Mouse (Mus musculus): ENCODE results near the gene Corin.
A peak's percentile ranks its signal among the peaks of the same experiment; 100 is the strongest.

Corin gene

DNA sequence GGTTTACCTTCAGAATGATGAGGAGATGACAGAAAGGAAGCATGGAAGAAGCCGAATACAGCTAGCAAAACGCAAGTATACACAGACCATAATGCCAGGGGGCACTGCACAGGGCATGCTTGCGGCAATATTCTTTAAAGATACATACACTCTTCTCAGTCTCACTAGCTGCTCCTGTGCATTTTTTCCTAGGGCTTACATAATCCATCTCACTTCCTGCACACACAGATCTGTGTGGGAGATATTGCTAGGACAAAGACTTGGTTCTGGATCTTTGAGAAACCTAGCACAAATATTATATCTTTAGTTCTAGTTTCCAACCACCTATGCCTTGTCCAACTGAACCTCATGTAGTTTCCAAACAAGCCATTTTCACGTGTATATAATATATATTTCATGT lies 189.0 kb downstream of the Corin start:
- DNase-seq (ENCODE audit: low spot score), result no peak

DNA sequence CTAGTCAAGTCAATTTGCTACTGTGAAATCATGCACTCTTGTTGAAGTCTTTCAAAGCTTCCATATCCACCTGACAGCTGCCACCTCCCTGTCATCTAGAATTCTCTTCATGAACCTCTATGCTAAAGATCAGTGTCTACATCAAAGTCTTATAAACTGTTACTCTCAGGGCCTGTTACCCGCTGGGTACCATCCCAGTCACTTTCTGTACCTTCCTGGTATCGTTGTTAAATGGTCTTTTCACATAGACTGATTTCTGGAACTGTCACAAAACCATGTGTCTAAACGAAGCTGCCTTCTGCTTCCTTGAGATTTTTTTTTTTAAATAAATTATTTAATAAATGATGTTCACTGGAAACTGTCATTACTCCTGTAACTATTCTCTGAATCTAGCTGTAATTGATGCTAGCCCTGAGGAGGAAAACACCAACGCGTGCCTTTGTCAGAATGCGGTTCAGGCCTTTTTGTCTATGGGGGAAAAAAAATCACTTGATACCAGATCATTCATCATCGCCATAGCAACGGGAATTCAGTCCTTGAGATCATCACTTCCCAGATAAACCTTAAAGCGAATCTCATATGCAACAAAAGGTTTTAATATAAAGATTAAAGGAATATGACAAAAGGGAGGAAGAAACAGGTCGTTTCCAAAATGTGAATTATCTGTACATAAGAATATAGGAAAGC lies 205.7 kb downstream of the Corin start:
- DNase-seq (ENCODE audit: low spot score), result no peak

DNA sequence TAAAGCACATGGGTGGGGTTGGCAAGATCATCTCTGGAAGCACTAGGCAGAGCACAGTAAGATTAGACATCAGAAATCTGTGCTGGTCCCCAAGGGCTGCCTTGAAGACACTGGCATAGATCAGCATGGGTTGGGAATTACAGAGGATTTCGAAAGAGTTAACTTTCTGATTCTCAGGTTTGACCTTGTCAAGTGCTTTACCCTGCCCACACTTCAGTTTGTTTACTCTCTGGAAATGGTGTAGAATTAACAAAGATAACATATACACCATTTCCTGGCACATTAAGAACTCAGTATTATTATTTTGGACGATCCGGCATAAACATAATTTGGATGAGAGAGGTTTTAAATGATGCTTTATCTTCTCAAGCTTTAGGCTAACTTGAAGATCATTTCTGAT lies 219.2 kb downstream of the Corin start:
- DNase-seq (ENCODE audit: low spot score), result no peak

DNA sequence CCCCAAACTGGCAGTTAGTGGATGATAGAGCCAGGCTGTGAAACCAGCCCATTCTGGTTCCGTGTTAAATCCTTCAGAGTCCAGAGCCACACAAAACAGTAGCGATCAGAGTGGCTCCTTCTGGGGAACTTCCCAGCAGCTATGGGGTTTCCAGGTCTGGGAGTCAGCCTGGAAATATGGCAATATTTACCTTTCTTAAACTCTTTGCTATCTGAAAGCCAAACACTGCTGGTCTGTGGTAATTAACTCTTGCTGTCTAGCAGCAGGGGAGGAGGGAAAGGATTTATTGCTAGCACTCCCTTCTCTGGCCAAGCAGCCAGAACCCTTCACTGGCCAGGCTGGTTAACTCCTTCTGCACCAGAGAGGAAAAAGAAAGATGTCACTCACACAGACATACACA lies 221.4 kb downstream of the Corin start:
- DNase-seq (ENCODE audit: low spot score), result peak; percentile 7

DNA sequence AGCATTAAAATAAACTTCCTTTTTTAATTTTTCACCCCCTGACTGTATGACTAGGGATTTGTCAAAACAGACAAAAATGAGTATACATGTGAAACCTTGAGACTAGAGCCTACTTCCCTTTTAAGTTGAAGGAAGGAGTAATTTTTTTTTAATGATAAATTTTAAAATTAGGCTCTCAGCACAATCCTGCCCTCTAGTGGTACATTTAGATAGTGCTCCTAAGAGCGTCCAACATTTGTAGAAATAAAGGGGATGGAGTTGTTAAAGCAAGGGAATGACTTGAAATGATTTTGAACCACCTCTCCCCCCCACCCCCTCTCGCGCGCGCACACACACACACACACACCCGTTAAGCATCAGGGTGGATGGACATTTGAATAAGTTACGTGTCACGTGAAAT lies 234.6 kb downstream of the Corin start:
- DNase-seq (ENCODE audit: low spot score), result peak; percentile 18

DNA sequence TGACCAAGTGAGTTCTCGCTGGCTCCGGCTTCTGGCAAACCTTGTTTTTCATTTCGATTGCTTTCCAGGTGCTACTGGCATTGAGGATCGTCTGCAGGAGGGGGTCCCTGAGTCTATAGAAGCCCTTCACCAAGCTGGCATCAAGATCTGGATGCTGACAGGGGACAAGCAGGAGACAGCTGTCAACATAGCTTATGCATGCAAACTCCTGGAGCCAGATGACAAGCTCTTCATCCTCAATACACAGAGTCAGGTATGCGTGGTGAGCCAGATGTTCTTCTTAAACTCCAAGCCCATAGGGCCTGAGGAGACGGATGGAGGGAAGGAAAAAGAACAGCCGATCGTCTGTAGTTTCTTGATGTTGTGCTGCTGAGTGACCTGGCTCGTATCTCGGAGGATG lies 235.1 kb downstream of the Corin start:
- DNase-seq (ENCODE audit: low spot score), result no peak

DNA sequence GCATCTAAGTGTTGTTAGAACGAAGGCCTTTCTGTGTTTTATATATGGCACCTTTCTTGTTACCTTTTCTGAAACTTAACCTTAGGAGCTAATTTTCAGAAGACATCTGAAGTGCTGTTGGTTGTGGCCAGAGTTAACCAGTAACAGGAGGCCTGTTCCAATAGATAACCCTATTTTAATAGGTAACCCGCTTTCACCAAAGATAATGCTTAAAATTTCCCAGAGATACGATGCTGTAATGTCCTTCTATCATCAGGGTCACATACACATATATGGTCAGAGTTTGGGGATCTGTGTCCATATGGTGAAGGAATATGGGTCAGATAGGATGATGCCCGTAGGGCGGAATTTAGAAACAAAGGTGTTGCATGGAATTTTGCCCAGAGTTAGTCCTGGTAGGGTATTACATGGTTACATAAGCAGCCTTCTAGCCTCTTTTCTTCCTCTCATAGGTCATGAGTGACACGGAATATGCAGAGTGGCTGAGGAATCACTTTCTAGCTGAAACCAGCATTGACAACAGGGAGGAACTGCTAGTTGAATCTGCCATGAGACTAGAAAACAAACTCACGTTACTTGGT lies 237.2 kb downstream of the Corin start:
- DNase-seq (ENCODE audit: low spot score), result no peak

DNA sequence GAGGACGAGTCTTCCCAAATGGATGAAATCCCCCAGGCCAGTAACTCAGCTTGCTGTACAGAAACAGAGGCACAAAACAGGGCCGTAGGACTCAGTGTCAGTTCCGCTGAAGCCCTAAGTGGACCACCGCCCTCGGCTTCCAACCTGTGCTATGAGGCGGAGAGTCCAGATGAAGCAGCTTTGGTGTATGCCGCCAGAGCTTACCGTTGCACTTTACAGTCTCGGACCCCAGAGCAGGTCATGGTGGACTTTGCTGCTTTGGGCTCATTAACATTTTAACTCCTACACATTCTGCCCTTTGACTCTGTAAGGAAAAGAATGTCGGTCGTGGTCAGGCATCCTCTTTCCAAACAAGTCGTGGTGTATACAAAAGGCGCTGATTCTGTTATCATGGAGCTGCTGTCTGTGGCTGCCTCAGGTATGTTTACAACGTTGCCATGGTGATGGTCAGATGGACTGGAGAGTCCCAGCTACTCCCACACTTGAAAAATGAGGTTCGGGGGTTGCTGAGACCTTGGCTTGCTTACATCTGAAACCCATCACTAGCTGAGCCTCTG lies 240.0 kb downstream of the Corin start:
- no peak for DNase-seq (ENCODE audit: low spot score)

DNA sequence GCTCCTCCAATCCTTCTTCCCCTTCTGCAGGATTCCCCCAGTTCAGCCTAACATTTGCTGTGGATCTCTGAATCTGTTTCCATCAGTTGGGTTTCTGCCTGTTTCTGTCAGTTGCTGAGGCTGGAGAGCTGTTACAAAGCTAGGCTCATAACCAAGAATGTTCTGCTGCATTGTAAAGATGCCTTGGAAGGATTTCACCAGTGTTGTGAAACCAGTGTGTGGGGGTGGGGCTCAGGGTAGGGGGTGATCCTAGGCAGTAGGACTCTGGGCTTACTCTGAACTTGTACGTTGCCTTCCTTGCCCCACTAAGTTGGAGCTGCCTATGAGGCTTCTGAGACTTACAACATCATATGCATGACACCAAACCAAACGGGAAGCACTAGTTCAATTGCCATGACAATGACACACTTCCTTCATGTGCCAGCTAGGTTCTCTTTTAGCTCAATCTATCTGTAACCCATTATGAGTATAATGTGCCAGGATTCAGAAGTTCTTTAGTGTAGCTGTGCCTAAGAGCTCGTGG lies 242.4 kb downstream of the Corin start:
- DNase-seq (ENCODE audit: low spot score), result no peak

DNA sequence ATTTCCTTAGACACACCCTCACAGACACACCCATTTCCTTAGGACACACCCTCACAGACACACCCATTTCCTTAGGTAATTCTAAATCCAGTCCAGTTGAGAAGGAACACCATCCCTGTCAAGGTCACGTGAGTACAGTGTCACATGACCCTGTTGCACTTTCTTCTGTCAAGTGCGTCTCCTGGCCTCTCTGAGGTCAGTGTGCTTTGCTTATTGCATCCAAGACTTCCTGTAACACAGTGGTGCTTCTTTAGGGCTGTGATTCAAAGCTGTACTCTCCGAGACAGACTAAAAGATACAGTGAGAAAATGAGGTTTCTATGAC lies 245.0 kb downstream of the Corin start:
- DNase-seq (ENCODE audit: low spot score), result no peak

DNA sequence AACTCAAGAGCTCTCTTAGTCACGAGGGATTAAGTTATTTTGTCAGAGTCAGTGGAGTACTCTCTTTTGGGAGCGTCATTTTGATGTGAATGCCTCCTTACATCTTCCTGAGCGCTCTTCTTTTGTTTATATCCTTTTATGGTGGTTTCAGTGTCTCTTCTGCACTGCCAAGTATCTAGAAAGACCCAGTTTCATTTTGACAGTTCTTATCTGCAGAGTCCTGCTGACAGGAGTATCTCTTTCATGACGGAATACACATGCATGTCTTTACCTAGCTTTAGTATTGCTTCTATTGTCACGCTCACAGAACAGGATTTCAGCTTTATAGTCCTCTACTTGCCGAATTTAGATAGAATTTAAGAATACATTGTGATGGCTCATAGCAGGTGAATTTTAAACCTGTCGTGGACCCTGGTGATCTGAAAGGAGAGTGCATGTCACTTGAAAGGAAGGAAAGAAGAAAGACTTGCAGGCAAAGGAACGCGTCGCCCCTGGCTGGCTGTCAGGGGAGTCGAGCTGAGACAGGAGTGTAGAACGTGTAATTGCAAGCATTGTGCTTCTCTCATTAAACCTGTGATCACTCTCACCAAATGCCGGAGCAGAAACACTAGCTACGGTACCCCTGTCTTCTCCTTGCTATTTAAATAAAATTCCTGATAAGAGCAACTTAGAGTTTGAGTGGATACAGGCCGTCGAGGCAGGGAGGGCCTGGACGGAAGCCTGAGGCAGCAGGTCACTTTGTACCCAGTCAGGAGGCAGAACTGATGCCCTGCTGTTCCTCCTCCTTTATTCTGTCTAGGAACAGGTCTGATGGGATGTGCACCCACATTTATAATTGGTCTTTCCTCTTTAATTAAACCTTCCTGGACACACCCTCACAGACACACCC lies 245.6 kb downstream of the Corin start:
- no peak for DNase-seq (ENCODE audit: low spot score)

DNA sequence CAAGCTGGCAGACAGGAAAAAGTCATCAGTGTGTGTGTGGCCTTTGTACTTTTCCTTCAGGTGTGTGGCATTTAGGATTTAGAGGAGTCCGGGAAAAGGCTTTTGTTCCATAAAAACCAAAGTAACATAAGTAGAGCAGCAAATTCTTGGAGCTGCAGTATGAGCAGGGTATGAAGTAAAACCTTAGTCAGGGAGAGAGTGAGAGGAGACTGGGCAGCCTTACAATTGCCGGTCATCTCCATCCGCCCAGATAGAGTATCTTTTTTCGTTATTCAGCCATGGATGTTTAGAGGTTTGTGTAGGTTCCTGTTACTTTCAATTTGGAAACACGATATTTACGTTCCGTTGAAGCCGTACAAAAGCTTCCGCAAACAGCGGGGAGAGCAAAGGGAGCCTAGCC lies 247.2 kb downstream of the Corin start:
- no peak for DNase-seq (ENCODE audit: low spot score)

DNA sequence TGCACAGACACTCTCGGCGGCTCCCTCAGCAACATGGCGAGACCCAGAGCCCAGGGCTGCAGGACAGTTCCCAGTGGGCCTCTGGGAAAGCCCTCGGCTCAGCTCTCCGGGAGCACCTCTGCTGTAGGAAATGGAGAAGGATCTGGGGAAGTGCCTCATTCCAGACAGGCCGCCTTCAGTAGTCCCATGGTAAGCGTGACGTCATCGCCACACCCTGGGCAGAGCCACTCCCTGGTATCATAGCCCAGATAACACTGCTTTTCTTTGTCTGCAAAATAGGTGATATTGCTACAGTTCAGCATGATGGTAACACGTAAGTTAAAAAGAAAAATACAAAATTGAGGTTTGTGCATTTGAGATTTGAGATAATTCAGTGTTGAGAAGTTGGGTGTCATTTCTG lies 249.3 kb downstream of the Corin start:
- DNase-seq (ENCODE audit: low spot score), result no peak

DNA sequence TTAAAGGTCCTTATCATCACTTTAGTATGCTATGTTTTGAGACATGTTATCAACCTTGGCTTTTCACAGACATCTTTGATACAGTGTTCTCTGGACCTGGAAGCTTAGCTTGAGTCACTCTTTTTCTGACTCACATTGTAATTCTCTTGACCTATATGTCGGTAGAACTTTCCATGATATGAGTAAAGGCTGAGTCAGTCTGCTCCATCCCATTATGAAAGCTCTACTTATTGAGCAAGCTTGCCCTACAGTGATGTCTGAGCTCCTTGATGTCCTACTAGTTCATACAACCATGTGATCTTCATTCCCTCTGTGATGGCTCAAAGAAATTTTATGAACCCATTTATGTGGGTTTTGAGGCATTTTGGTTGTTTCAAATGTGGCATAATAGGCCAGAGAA lies 254.1 kb downstream of the Corin start:
- no peak for DNase-seq (ENCODE audit: low spot score)

Data from ovary, postnatal 14 days (tissue).